Mouse (Mus musculus): ENCODE measurements around the gene Lin54.

Gene Lin54

GRCm38 (mm10) chr5:100423626-100424025 is 76.8 kb downstream of the Lin54 start:
- DNase-seq (ENCODE audit: low read depth, low spot score) = no peak

DNA sequence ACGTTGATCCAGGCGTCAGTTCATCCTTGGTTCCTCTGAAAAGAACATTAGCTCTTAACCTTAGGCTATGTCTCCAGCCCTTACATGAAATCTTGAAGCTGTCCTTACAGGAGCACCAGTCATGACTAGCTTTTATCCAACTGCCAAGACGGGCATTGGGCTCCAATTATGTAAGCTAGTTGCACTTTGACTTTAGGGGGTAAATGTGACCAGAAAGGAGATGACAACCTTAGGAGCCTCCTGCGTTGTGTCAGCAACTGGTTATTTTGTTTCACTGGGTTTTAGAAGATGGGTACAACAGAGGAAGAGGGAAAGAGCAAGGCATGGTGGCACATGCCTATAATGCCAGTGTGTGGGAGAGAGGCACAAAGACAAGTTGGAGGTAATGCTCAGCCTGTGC is 81.6 kb downstream of the Lin54 start:
- no peak for DNase-seq (ENCODE audit: low read depth, low spot score)

- no peak for DNase-seq (ENCODE audit: low read depth, low spot score)
Observed at GRCm38 (mm10) chr5:100418077-100418476, 82.4 kb downstream of the Lin54 start.

GRCm38 (mm10) chr5:100415761-100416590 is 84.5 kb downstream of the Lin54 start, which contains the start of gene Sec31a:
Sec31a (minus strand) TSS chr5:100416234.
- DNase-seq (ENCODE audit: low read depth, low spot score) = peak; percentile 93

DNA sequence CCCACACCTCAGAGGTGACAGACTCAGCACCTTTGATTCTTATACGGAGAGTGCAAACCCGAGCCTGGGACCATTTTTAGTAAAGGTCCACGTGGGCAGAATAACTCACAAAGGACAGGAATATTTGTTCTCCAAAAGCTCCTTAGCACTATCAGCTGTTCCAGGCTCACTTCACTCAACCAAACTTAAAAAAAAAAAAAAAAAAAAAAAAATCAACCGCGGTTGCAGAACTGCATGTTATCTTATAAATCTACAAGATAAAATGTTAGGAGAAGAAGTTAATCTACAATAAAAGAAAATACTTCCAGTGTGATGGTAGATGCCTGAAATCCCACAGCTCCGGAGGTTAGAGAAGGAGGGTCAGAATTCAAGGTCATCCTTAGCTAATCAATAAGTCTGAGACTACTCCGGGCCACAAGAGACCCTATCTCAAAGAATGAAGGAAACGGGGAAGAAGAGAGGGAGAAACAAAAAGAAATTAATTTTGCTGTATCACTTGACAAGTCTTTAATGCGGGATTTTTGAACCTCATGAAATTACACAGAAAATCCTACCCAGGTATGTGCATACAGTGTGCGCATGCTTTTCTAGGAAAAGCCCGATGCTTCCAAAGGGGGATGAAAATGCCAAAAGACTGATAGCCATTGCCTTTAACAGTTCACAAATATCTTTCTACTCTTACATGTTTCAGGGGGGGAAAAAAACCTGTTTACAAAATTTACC is 85.8 kb downstream of the Lin54 start:
- no peak for DNase-seq (ENCODE audit: low read depth, low spot score)

- DNase-seq (ENCODE audit: low read depth, low spot score) = no peak
Observed at GRCm38 (mm10) chr5:100412886-100413285, 87.6 kb downstream of the Lin54 start.

DNA sequence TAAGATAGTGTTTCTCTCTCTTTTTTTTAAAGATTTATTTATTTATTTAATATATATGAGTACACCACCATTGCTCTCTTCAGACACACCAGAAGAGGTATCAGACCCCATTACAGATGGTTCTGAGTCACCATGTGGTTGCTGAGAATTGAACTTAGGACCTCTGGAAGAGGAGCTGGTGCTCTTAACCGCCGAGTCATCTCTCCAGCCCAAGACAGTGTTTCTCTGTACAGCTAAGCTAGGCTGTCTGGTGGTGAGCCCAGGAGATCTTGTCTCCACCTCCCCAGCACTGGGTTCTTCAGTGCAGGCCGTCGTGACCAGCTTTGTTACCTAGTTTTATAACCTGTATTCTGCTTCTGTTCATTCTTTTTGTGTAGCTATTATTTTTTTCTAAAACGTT is 90.2 kb downstream of the Lin54 start:
- no peak for DNase-seq (ENCODE audit: low read depth, low spot score)

GRCm38 (mm10) chr5:100408485-100408884 is 92.0 kb downstream of the Lin54 start:
- no peak for DNase-seq (ENCODE audit: low read depth, low spot score)

- no peak for DNase-seq (ENCODE audit: low read depth, low spot score)
Observed at GRCm38 (mm10) chr5:100396753-100397152, 103.7 kb downstream of the Lin54 start.

GRCm38 (mm10) chr5:100393681-100394080 is 106.8 kb downstream of the Lin54 start:
- DNase-seq (ENCODE audit: low read depth, low spot score) = peak; percentile 39

GRCm38 (mm10) chr5:100392436-100392955 is 107.9 kb downstream of the Lin54 start:
- no peak for DNase-seq (ENCODE audit: low read depth, low spot score)
